Mouse (Mus musculus): ENCODE measurements around the gene Cadm4. TPM values are rescaled to one million over a fixed set of nuclear protein-coding genes. Genes with fewer than 3 reads are reported as not detected.
"Not testable (repeated sequence)": the region's sequence is repeated elsewhere in the genome, so short reads cannot be mapped to it uniquely, and the experiment has no call there.

The Cadm4 gene
- total RNA-seq, 2 experiments from 2014 or later = 15.4 to 24.2 TPM

DNA sequence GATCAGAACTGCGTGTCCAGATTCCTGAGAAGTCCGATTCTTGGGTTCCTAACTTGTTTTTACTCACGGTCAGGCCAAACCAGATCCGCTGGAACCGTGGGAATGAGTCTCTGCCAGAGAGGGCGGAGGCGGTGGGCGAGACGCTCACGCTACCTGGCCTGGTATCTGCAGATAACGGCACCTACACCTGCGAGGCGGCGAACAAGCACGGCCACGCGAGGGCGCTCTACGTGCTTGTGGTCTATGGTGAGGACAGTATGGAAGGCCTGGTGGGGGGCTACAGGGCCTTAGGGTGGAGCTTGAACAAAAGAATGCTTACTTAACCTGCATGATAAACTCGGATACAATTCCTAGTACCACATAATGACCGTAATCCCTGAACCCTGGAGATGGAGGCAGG, 19.7 kb downstream of the Cadm4 start:
- DNase-seq = peak in 1 of 2 experiments; percentile 18

DNA sequence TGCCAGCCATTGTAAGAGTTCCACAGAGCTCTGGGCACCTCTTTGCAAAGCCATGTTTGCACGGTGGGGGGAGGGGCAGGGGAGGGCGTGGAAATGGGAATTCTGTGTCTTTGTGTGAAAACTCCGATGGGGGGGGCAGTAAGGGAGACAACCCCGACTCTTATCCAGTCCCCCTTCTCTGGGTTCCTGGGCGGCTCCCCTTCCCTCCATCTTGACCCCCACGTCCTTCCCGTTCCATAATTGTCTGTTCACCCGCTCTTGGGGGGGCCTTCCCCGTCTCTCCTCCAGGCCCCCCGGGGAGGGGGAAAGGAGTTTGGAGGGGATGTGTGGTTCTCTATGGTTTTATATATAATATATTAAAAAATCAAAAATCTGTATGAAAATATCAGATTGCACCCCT, 22.2 kb downstream of the Cadm4 start:
- DNase-seq = no peak

DNA sequence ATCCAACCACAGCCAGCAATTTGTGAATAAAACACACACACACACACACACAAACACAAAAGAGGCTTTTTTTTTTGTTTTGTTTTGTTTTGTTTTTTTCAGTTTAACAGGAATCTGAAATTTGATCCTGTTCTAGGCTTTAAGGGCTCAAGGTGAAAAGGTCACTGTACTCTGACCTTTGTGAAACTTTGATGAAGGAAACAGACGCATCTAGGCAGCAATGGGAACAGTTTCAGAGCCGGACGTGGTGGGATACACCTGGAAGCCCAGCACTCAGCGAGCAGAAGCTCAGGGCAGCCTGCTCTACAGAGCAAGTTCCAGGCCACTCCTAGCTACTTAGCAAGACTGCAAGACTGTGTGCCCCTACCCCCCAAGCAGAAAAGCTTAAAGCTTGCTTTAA, 23.0 kb downstream of the Cadm4 start:
- DNase-seq = no peak

DNA sequence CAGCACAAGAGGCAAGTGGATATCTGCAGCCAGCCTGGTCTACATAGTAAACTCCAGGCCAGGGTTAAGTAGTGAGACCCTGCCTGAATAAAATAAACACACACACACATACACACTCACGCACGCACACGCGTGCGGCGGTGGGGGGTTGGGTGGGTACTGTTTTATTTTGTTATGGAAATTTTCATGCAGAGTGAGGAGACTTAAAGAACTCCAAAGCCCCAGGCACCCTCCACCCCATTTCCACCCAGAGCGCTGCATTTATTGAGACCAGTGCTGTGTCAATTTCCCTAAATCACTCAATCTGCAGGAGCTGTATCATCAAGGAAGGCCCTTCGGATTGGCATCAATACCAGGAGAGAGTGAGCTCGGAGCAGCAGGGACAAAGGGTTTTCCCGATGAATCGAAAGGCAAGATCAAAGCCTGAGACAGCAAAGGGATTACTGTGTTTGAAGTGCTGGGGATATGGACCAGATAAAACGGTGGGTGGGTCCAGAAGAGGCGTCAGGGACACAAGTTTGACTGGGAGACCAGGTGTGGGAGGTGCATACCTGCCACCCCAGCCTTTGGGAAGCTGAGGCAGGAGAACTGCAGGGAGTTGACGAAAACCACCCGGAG, 23.7 kb downstream of the Cadm4 start:
- no peak for DNase-seq

DNA sequence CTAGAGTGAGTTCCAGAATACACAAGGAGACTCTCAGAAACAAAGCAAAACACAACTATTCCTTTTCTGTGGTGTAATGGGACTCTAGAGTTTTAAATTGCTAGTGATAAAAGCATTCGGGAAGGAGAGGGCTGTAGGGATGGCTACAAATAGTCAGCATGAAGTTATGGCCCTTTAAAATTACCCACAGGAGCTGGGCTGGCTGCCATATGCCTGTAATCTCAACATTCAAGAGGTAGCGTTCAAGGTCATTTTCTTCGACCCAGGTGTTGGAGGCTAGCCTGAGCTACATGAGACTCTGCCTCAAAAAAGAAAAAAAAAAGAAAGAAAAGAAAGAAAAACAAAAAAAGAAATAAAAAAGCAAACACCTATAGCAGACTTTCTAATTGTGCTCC, 24.2 kb downstream of the Cadm4 start:
- peak; percentile 45 to 50 for DNase-seq

DNA sequence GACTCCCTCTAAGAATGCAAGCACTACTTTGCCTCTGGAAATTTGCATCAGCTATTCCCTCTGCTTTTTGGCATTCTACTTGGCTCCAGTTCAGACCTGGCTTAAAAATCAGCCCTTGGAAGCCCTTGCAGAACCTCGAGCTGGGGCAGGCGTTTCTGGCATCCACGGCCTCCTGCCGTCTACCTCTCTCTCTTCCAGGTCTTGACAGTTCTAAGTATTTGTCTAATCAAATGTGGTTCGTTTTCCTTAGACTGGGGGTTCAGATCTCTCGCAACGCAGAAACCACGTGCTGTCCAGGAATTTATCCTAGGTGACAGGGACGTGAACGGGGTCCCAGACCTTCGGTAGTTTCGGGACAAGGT, 24.6 kb downstream of the Cadm4 start:
- DNase-seq = peak; percentile 66 to 67

DNA sequence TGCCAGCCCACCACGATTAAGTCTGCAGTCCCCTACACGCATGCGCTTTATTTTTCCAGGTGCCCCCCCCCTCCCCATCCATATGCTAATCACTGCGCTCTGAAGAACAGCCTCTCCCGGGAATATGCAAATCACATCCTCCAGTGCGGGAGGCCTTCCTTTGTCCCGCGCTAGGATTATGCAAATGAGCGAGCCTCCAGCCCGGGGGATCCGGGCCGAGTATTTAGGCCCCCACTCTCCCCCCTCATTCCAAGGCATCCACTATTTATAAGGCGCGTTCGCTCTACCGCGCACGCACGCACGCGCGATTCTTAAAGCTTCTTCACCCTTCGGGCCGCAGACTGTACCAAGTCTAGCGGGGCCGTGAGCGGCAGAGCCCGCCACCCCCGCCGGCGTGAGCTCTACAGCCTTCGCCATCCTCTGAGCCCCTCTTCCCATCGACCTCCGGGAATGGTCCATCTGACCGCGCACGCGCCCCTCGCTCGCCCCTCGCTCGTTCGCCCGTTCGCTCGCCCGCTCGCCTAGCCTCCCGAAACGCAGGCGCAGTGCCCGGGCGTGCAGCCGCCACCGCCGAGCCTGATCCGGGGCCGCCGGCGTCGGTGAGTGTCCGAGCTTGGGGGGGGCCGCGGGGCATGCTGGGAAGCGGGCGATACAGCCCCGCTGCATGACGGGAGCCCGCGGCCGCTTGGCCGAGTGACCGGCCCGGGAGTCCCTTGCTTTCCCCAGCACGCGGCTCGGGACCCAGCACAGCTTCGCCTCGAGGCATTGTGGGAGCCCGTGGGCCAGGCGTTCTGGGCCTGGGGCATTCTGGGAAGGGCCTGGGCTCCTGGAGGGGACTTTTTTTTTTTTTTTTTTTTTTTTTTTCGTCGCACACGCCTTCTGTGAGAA, 25.3 kb downstream of the Cadm4 start, which contains the start of gene Zfp428:
Gene Zfp428, plus strand, starts transcription at position 169 of the 888 bp plus-strand sequence.
- DNase-seq = peak; percentile 90

DNA sequence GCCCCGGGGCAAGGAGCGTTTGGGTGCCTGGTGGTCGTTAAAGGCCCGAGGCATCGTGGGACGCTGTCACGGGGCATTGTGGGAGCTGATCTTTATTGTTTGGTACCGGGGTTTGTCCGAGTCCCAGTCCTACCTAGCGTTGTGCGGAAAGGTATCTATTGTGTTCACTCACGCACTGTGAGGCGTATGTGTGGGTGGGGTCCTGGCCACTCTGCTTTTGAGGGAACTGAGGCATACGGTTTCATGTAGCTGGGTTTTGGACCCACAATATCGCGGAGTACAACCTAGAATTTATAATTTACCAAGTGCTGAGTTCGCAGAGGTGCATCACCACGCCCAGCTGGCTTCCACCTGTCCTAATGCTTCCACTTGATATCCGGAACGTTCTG, 25.9 kb downstream of the Cadm4 start:
- DNase-seq = no peak

DNA sequence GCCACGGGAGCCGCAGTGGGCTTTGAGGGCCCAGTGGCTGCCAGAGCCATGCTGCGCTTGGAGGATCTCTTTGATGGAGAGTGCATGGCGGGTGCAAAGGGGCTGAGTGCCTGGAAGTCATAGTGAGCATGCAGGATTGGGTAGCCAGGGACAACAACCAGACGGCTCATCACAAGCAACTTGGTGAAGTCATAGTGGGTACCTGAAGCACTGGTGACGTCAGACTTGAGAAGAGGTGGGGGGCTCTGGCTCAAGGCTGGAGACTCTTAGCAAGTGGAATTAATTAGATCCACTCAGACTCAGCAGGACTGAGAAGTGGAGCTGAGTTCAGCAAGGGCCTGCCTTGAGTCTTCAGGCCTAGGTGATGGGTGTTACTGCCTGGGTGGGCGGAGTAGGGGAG, 30.5 kb downstream of the Cadm4 start, which contains the start of gene AC161166.1:
Gene AC161166.1, minus strand, starts transcription at position 101 of the 400 bp plus-strand sequence.
- DNase-seq = no peak

DNA sequence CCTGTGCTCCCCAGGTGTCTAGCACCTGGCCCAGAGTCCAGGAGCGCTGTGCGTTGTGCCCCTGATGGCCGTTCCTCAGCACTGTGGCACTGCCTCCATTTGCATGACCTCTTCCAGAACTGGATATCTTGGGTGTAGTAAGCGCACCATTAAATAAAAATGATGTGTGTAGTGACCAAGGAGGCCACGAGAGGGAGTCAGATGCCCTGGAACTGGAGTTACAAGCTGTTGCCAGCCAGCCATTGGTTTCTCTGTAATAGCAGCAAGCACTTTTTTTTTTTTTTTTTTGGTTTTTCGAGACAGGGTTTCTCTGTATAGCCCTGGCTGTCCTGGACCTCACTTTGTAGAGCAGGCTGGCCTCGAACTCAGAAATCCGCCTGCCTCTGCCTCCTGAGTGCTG, 34.5 kb downstream of the Cadm4 start:
- DNase-seq = not testable (repeated sequence)

DNA sequence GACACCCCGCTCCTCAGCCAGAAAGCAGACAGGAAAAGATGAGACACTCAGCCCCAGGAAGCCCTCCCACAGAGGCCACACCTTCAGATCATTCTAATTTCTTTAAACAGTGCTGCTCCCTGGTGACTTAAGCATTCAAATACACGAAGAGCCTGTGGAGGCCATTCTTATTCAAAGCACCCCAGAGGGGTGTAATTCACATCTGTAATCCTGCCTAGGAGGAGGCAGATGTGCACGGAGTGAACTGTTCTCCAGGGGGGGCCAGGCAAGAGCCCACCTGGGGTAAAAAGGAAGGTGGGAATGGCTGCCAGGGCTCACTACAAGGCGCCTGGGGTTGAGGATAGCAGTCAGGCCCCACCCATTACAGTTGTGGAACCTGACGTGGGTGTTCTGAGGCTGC, 35.3 kb downstream of the Cadm4 start:
- no peak for DNase-seq

DNA sequence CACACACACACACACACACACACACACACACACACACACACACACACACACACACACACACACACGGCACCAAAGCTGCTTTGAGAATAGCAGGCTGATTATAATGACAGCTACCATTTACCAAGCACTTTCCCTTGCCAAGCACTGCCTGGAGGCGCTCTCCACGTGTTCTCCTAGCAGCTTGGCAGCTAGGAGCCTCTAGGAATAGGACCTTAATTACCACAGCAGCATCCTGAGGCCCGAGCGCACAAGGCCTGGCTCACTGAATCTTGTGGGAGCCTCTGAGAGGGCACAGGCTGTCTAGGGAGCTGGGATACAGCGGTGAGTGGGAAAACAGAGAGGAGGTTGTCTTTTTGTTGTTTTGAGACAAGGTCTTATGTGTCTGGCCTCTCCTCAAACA, 35.8 kb downstream of the Cadm4 start:
- DNase-seq = peak in 1 of 2 experiments; percentile 49

DNA sequence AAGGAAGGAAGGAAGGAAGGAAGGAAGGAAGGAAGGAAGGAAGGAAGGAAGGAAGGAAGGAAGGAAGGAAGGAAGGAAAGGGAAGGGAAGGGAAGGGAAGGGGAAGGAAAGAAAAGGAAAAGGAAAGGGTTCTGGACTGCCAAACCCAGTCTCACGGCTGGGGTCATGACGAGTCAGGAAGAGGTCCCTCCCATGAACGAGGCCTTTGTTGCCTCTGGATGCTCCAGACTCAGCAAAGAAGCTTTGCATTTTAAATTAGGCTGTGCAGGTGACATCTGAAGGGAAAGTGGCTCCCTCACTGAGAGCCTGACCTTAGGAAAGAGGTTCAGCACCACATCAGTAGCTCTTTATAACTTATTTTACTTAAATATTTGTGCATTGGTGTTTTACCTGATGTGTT, 37.3 kb downstream of the Cadm4 start:
- no peak for DNase-seq

DNA sequence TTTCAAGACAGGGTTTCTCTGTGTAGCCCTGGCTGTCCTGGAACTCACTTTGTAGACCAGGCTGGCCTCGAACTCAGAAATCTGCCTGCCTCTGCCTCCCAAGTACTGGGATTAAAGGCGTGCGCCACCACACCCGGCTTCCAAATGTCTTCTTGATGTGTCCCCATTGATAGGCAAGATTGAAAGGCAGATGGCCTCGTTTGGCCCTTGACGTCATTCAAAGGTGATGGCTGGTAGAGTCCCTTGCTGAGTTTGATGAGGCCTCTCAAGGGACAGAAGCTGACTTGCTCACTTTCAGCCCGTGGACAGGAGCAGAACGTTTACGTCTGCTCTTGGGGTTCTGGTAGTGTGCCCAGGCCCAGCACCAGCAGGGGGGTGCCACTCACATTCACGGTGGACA, 38.2 kb downstream of the Cadm4 start:
- DNase-seq = not testable (repeated sequence)

DNA sequence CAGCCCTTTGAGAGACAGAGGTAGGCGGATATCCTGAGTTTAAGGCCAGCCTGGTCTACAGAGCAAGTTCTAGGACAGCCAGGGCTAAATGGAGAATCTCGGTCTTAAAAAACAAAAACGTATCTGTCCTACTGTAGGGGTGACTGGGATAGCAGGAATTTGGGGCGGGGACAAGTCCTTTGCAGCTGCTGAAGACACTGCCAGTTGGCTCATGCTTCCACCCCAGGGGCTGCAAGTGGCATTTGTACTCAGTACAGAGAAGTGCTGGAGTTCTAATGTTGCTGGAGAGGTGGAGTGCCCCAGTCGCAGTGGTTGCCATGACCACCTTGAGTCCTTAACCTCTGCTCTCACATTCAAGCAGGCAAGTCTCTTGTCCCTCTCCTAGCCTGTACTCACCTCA, 41.0 kb downstream of the Cadm4 start:
- DNase-seq = no peak

DNA sequence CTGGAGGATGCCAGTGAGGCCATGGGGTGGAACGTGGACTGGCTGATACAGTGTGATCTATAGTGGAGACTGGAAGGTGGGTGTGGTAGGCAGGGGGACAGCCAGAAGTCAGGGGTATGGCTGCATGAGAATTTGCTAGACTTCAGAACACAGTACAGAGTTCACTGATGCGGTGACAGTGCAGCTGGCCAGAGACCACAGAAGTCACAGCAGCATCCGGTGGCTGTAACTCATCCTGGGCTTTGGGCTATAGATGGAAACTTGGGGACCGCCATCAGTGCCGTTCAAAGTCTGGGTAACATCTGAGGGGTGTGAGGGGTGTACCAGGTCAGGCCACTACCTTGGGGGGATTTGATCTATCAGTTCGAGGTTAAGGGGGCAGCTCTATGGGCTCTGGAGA, 41.9 kb downstream of the Cadm4 start:
- no peak for DNase-seq

DNA sequence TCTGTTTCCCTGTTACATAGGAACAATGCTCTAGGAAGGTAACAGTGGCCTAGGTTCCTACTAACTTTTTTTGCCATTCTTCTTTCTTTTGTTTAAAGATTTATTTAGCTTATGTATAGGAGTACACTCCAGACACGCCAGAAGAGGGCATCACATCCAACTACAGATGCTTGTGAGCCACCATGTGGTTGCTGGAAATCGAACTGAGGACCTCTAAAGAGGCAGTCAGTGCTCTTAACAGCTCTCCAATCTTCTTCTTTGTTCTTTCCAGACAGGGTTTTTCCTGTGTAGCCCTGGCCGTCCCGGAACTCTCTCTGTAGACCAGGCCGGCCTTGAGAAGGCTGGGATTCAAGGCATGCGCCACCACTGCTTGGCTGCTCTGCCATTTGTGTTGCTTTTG, 43.2 kb downstream of the Cadm4 start:
- DNase-seq = no peak

DNA sequence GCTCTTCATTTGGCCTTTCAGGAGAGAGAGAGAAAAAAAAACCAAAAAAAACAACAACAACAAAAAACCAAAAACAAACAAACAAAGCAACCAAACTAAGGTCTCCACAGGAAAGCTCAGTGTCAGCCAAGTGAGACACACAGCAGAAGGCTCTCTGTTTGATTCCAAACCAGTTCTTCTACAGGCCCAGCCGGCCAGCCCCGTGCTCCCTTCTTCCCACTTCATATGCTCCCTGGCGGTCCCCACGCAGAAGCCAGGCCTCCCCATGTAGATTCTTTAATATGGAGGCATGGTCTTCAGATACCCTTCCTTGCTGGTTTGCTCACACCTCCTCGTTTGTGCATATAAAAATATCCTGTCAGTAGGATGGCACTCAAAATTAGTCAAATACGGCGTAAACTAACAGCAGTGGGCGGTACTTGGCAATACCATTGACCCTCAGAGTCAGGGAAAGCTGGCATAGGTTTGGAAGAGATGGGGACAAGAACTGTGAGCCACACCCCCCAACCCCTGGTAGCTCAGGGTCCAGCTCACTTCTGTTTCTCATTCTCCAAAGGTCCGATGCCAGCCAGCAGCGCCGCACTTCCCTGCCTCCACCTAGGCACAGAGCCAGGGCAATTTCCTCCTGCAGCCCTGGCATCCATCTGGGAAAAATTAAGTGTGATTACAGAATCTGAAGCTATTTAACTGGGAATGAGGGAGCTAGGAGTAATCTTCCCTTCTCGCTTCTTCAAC, 44.0 kb downstream of the Cadm4 start:
- DNase-seq = no peak

DNA sequence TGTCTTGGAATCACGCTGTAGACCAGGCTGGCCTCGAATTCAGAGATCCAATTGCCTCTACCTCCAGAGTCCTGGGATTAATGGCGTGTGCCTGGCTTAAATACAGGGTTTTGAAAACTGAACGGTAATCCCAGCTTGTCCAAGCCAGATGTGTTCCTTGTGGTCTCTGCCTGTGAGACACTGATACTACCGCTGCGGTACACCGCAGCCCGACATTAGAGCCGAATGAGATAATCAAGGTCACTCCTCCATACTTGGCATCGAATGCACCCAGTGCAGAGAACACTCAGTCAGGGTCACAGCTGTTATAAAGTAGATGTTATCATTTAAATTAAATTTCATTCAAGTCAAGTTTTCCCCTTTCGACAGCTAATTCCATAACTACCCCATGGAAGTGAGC, 47.0 kb downstream of the Cadm4 start:
- no peak for DNase-seq

DNA sequence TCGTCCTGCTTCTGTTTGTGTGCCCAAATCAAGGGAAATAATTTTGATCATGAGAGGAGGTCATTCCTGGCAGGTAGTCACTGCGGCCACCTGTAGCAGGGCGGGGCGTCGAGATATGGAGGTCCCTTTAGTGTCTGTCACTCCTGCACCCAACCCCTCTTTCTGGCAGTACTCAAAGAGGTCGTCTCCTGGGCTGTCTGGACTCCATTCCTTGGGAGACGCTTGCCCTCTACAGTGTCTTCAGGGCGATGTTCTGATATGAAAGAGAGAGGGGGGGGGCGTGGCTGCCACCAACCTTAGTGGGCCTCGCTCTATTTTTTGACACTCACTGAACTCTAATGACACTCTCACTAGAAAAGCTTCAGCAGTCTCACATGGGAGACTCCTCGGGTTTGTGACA, 47.8 kb downstream of the Cadm4 start:
- DNase-seq = no peak

DNA sequence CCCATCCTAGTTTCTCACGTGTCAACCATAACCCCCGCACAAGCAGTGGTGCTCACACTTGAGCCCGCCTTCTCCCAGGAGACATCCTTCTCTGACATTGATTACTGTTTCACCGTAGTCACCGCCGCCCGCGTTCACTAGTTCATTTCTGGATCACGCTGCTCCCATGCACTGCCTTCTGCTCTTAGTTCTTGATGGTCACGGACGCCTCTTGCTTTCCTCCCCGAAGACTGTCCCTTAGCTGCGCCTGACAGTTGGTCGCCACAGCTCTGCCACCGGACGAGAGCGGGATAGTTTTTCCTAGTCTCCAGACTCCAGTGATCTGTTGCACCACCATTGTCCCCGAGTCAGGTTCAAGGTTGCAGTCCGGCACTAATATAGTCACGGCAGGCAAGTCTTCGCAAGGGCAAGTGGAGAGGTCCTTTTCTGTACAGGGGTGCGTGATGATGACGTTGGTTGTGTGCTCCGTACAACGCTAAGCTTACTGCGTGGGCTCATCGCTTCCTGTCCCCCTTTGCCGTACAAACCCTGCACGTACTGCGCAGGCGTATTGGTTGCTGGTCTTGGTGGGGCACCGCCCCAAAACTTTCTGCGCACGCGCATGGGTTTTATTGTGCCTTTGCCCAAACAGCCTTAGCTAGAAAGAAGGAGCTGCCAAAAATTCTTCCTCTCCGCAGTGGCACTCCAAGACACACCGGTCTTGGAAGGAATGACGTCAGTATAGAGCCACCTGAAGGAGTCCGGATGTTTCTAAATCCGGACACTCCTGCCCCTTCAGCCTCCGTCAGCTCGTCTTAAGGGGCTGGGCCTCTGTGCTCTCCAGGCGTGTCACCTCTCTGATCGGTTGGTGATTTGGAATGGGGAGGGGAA, 48.5 kb downstream of the Cadm4 start, which contains the start of gene Irgq:
Gene Irgq, plus strand, starts transcription at position 628 of the 870 bp plus-strand sequence.
- DNase-seq = peak; percentile 99
